Mouse (Mus musculus): ENCODE measurements around the gene Bbx.

DNA sequence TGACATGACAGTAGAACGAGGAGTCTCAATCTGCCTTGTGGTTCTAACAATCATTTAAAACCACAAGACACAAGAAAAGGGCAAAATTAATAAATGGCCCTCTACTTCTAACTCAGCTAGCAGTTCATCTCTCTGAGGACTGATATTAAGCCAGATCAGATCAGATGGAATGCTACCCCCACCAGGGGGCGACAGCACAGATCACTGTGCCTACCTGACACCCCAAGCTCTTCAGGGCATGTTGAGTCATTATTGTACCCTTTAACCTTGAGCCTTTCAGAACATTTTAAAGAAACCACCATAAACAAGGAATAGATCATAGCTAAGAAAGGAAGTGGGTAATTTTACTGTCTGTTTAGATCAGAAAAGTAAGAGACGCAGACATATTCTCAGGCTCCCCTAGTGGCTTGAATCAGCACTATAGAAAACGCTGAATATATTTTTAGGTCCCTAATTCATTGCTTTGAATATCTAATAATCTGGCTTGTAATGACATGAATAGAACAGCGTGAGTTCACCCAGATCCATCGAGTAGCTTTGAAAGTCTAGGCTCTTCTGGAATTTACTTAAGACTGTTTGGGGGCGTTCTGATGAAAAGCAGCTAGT, 230.5 kb downstream of the Bbx start:
- TF ChIP-seq CHD2 (IDR thresholded peaks at IDR 0.05; ENCODE audit: low read depth, low read length) (no peak), ZC3H11A (IDR thresholded peaks at IDR 0.05; ENCODE audit: borderline replicate concordance, low read depth, low read length) (no peak), MAFK (IDR thresholded peaks at IDR 0.05; ENCODE audit: insufficient read depth, low read depth, low read length) (no peak), HCFC1 (IDR thresholded peaks at IDR 0.05; ENCODE audit: borderline replicate concordance, insufficient read depth, low read length) (no peak), ZNF384 (IDR thresholded peaks at IDR 0.05; ENCODE audit: low read depth, low read length) (no peak)
